Comparison of ENCODE assay signal across 8 mouse cellular contexts in the genomic region with DNA sequence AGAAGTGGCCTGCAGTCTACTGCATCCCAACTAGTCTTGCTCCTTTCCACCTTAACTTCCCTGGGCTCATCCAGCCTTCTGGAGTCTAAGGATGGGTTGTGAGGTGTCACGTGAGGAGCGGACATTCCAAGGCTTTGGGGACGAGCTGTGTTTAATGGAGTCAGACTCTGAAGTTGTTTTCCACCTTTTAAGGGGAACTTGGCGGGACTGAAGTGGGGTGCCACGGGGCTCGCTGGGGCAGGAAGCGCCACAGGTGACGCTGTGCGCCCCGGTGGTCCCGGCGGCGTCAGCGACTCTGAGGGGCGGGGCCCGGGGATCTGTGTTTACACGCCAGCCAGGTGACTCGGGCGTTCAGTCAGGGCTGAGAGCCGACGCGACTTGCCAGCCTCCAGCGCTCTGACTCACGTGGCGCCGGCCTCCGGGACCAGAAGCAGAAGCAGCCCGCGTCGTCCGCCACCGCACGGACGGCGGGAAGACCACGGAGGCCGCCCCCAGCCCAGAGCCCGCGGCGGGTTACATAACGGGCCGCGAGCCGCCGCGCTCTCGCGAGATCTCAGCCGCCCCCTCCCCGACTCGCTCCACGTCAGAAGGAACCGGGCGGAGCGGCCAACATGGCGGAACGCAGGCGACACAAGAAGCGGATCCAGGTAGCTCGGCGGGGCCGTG. TPM values are rescaled to one million over a fixed set of nuclear protein-coding genes. Genes with fewer than 3 reads are reported as not detected.
A peak's percentile ranks its signal among the peaks of the same experiment; 100 is the strongest.
DNase-seq lines count a peak whose midpoint lies in the region; ATAC-seq and TF ChIP-seq lines count a peak whose summit lies in the region.

A gene (plus strand): TSS at position 139 of the 666 bp plus-strand sequence.

- TF ChIP-seq CTCF in Patski (IDR thresholded peaks at IDR 0.05): no peak

- ATAC-seq in Patski: peak; percentile 91
- ATAC-seq in hindbrain, embryonic 14.5 days (ENCODE audit: low FRiP score): peak; percentile 99

- H3K4me3 ChIP-seq in hindbrain, embryonic 14.5 days (replicated peaks; ENCODE audit: low read length): peak within 1 kb of the TSS; percentile 89

- CTCF ChIA-PET in Patski (lab: Charles Lee): interaction anchor here (1.0 to 2.6 kb wide), 3 partner anchors 15 to 97 kb away, joined by 3 to 9 read pairs (median 4); no protein-coding TSS in a partner anchor

- in situ Hi-C loops in Patski (cut with MboI; ENCODE audit: low pct_unique_long_range_greater_than_20kb): loop anchor here (10.0 kb wide), 1 partner anchor 188 kb away; a partner anchor contains a TSS

- WGBS in hindbrain, embryonic 14.5 days: under 1% methylated on average over 54 of the region's 62 CpGs

- H3K27ac ChIP-seq in hindbrain, embryonic 14.5 days: peak within 1 kb of the TSS; percentile 97

- DNase-seq in Patski (ENCODE audit: low read depth, low spot score): peak; percentile 64
- DNase-seq in cerebellum, postnatal 14 days: peak; percentile 95 to 97
- DNase-seq in frontal cortex, postnatal 25 days (ENCODE audit: low spot score in 2 of 2): peak; percentile 89 to 94
- peak; percentile 94 for DNase-seq in hindbrain, embryonic 14.5 days (ENCODE audit: low spot score)
- DNase-seq in layer of hippocampus, postnatal 36 days: peak; percentile 91
- peak; percentile 94 for DNase-seq in lung, postnatal 36 days
- peak; percentile 96 for DNase-seq in retina, postnatal 1 day
- DNase-seq in urinary bladder, adult 18-20 months (ENCODE audit: low spot score in 2 of 2): peak; percentile 84 to 92

- POLR2A ChIA-PET in Patski (lab: Charles Lee): interaction anchor here (0.6 to 1.1 kb wide), 6 partner anchors 9 to 231 kb away, joined by 3 to 4 read pairs (median 3); no protein-coding TSS in a partner anchor

- no peaks in the 10 kb centered on the region for H3K36me3 ChIP-seq in hindbrain, embryonic 14.5 days (replicated peaks; ENCODE audit: control insufficient read depth, insufficient read depth)

- no peaks in the 10 kb centered on the region for H3K9me3 ChIP-seq in hindbrain, embryonic 14.5 days (ENCODE audit: control insufficient read depth, low read length)

- H3K27me3 ChIP-seq in Patski: no peaks in the 10 kb centered on the region
- H3K27me3 ChIP-seq in hindbrain, embryonic 14.5 days (ENCODE audit: control insufficient read depth, insufficient read depth, low read length): no peaks in the 10 kb centered on the region

- peak within 1 kb of the TSS; percentile 85 for H3K4me2 ChIP-seq in hindbrain, embryonic 14.5 days (replicated peaks)

- H3K9ac ChIP-seq in hindbrain, embryonic 14.5 days: peak within 1 kb of the TSS; percentile 96

- peaks cover 11% of the 10 kb centered on the region; the same call in 1 of the 2 replicates for H3K4me1 ChIP-seq in hindbrain, embryonic 14.5 days (replicated peaks; ENCODE audit: control insufficient read depth, insufficient read depth, low read length)

RNA-seq across cellular contexts. Expression of the gene that starts here (rescaled TPM):
- 149 TPM for polyA plus RNA-seq in Patski (2021)
- polyA plus RNA-seq in hindbrain, embryonic 14.5 days (2014; fragmentation: Nextera tagmentation; extraction: Ambion mirVana): 90.4 and 95.6 TPM in 2 replicates
- total RNA-seq in layer of hippocampus, postnatal 36 days (2021): 100 to 1,000 TPM; 102 to 105 TPM

Comparison
In these comparisons a context has a peak if more than half of its experiments do, and no peak if none do; other contexts are left out.
1. Peak in every context shown above with its lines: DNase-seq, ATAC-seq, H3K4me3 ChIP-seq and H3K27ac ChIP-seq.